Comparison of ENCODE assay signal across 8 mouse cellular contexts in the genomic region with DNA sequence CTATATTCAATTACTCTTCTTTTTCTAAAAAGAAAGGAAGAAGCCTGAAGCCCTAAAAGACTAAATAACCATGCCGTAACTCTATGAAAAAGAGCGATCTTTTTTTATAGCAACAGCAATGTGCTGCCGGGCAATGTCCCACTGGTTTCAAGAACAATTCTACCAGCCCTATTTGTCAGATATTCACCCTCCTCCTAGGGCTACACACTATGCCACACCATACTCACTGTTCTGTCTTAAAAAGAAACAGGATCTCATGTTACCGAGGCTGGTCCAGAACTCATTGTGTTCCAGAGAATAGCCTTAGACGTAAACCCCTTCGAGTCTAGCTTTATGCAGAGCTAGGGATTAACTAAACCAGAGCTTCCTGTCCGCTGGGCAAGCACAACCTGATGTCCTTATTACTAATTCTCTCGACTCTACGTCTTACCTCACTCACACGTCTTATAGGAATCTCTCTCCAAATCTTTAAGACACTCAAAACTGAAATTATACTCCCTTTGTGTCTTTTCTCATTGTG. TPM values are rescaled to one million over a fixed set of nuclear protein-coding genes. Genes with fewer than 3 reads are reported as not detected.
DNase-seq lines count a peak whose midpoint lies in the region; ATAC-seq and TF ChIP-seq lines count a peak whose summit lies in the region.

No protein-coding gene starts in this region.

- peaks cover 24% of the 10 kb centered on the region for H3K36me3 ChIP-seq in E14TG2a.4 (ENCODE audit: insufficient read depth, low read length)
- H3K36me3 ChIP-seq in forebrain, embryonic 11.5 days (ENCODE audit: control insufficient read depth, insufficient read depth, low read length): no peaks in the 10 kb centered on the region; the same call in 1 of the 2 replicates
- H3K36me3 ChIP-seq in liver, embryonic 16.5 days (ENCODE audit: control insufficient read depth, insufficient read depth): peaks cover 3% of the 10 kb centered on the region

- H3K9me3 ChIP-seq in E14TG2a.4 (ENCODE audit: low read length): peaks cover 31% of the 10 kb centered on the region
- H3K9me3 ChIP-seq in forebrain, embryonic 11.5 days (ENCODE audit: control insufficient read depth, low read length): no peaks in the 10 kb centered on the region; the same call in 1 of the 2 replicates
- H3K9me3 ChIP-seq in liver, embryonic 16.5 days (replicated peaks; ENCODE audit: control insufficient read depth, low read length): peaks cover 4% of the 10 kb centered on the region

- H3K4me2 ChIP-seq in forebrain, embryonic 11.5 days (ENCODE audit: low read depth, low read length, severe bottlenecking): peak overlapping the region; percentile 68
- peak overlapping the region; percentile 75 for H3K4me2 ChIP-seq in liver, embryonic 16.5 days (ENCODE audit: low read depth, low read length)

- intact Hi-C loops in gastrocnemius, adult 2 months (cut with DNase I): loop anchor here (5.0 kb wide), 1 partner anchor 45 kb away; no protein-coding TSS in a partner anchor
- intact Hi-C loops in gastrocnemius, postnatal 36 days (cut with DNase I): no loop called here
- intact Hi-C loops in left cerebral cortex, postnatal 25 days (cut with DNase I): loop anchor here (5.0 kb wide), 1 partner anchor 45 kb away; no protein-coding TSS in a partner anchor

- no peaks in the 10 kb centered on the region for H3K27me3 ChIP-seq in E14TG2a.4 (ENCODE audit: insufficient read depth, low read length)
- H3K27me3 ChIP-seq in forebrain, embryonic 11.5 days (ENCODE audit: control insufficient read depth, insufficient read depth, low read length): no peaks in the 10 kb centered on the region
- no peaks in the 10 kb centered on the region for H3K27me3 ChIP-seq in liver, embryonic 16.5 days (ENCODE audit: control insufficient read depth, insufficient read depth, low read depth, low read length)

- no peak for DNase-seq in gastrocnemius, adult 2 months
- no peak for DNase-seq in gastrocnemius, postnatal 36 days
- DNase-seq in forebrain, embryonic 11.5 days (ENCODE audit: low spot score): no peak
- no peak for DNase-seq in right cerebral cortex, adult 18-20 months
- no peak for DNase-seq in left cerebral cortex, postnatal 25 days (ENCODE audit: low spot score in 2 of 2)

- no peak for TF ChIP-seq CTCF in gastrocnemius, adult 2 months (IDR thresholded peaks at IDR 0.05)
- no peak for TF ChIP-seq CTCF in E14TG2a.4 (conservative IDR thresholded peaks at IDR 0.05; ENCODE audit: low read length)

- ATAC-seq in forebrain, embryonic 11.5 days (replicated peaks; ENCODE audit: low FRiP score): no peak
- no peak for ATAC-seq in liver, embryonic 16.5 days (ENCODE audit: low read depth)
- ATAC-seq in megakaryocyte-erythroid progenitor cell, adult 5-6 weeks (replicated peaks; ENCODE audit: low FRiP score, low TSS enrichment, poor library complexity, severe bottlenecking): no peak; the same call in 1 of the 2 replicates

- H3K4me1 ChIP-seq in E14TG2a.4 (replicated peaks; ENCODE audit: low read depth, low read length): peaks cover 22% of the 10 kb centered on the region
- peaks cover 4% of the 10 kb centered on the region; the same call in 1 of the 2 replicates for H3K4me1 ChIP-seq in forebrain, embryonic 11.5 days (replicated peaks; ENCODE audit: control insufficient read depth, insufficient read depth, low read length)
- peaks cover 12% of the 10 kb centered on the region for H3K4me1 ChIP-seq in liver, embryonic 16.5 days (ENCODE audit: control insufficient read depth, low read depth, low read length)

- H3K4me3 ChIP-seq in gastrocnemius, adult 2 months: peak overlapping the region; percentile 96
- peak overlapping the region; percentile 93 for H3K4me3 ChIP-seq in E14TG2a.4 (replicated peaks; ENCODE audit: low read length)
- peak overlapping the region; percentile 73 for H3K4me3 ChIP-seq in forebrain, embryonic 11.5 days (ENCODE audit: low read depth, low read length)
- peak overlapping the region; percentile 80 for H3K4me3 ChIP-seq in liver, embryonic 16.5 days (ENCODE audit: low read depth, low read length)

- 8% methylated on average over 10 of the region's 10 CpGs for WGBS in forebrain, embryonic 11.5 days
- 8% methylated on average over 10 of the region's 10 CpGs for WGBS in liver, embryonic 16.5 days (ENCODE audit: insufficient replicate concordance)

- peak overlapping the region; percentile 85 for H3K9ac ChIP-seq in forebrain, embryonic 11.5 days (ENCODE audit: low read length)
- H3K9ac ChIP-seq in liver, embryonic 16.5 days (ENCODE audit: low read depth, low read length): peak overlapping the region; percentile 85

- H3K27ac ChIP-seq in gastrocnemius, adult 2 months: peak overlapping the region; percentile 95
- H3K27ac ChIP-seq in forebrain, embryonic 11.5 days (ENCODE audit: low read depth, low read length): no peak overlapping the region
- H3K27ac ChIP-seq in liver, embryonic 16.5 days (ENCODE audit: low read length): peak overlapping the region; percentile 86; the same call in 1 of the 2 replicates

RNA-seq across cellular contexts. Expression of a gene that starts 1.0 kb away (rescaled TPM):
- total RNA-seq in gastrocnemius, adult 2 months (2021): 10 to 100 TPM; 15.6 to 18.0 TPM
- total RNA-seq in gastrocnemius, postnatal 36 days (2021): 10 to 100 TPM; 14.0 to 14.8 TPM
- polyA plus RNA-seq in forebrain, embryonic 11.5 days (2014; fragmentation: Nextera tagmentation; extraction: Ambion mirVana): 16.1 and 16.3 TPM in 2 replicates
- polyA plus RNA-seq in liver, embryonic 16.5 days (2015; fragmentation: Nextera tagmentation; extraction: Ambion mirVana): 7.6 TPM in 2 replicates
- total RNA-seq in megakaryocyte-erythroid progenitor cell, adult 5-6 weeks (2014; fragmentation: Nextera tagmentation): 40.7 and 56.0 TPM in 2 replicates
- 44.9 and 48.9 TPM in 2 replicates for total RNA-seq in megakaryocyte-erythroid progenitor cell, adult 5-6 weeks (2017)
- 10 to 100 TPM; 17.3 to 18.7 TPM for total RNA-seq in left cerebral cortex, postnatal 25 days (2021)
